Mouse (Mus musculus): ENCODE measurements at regions not wholly inside any gene's neighbourhood (a gene's known extent, or its start where the extent isn't known, plus 50 kb on each side); places are given as distances from the start of the nearest gene placed in this dataset.

DNA sequence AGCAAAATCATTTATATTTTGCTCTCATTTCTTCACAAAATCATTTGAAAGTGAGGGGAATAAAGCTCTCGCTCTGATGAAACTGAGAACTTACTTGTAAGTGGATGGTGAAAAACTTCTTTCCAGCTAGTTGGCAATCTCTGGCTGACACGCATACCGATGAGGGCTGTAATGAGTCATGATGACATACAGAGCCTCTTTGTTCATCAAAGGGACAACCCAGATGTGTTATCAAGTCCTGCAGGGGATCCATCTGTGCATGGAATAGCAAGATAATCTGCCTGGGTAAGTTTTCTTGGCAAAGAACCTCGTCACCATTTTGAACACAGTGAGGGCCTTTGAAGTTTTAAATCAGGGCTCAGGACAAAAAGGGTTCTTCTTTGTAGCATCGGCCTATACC, 67.9 kb upstream of the Slc24a2 start:
- TF ChIP-seq POLR2A (IDR thresholded peaks at IDR 0.05; ENCODE audit: borderline replicate concordance, insufficient read depth, low read length) (no peak), CTCF (IDR thresholded peaks at IDR 0.05; ENCODE audit: borderline replicate concordance, insufficient read depth, low read depth, low read length) (no peak)

All from cerebellum, adult 2 months (tissue).